Mouse (Mus musculus) spleen, adult 2 months (tissue): ENCODE data around the gene Clasp2. TPM values are rescaled to one million over a fixed set of nuclear protein-coding genes. Genes with fewer than 3 reads are reported as not detected.
"Not testable (repeated sequence)": the region's sequence is repeated elsewhere in the genome, so short reads cannot be mapped to it uniquely, and the experiment has no call there.

Source experiments
- DNase-seq, 2 experiments: peaks; one replicate each; pipeline versions ENCODE4 v3.0.0 to v3.0.0-alpha.2; 2012 to 2021; ENCODE audit warnings: low spot score in 2 of 2, low read depth in 1 of 2
- H3K27ac ChIP-seq: fragments of 200-500 bp; 2 replicates; pipeline ENCODE4 v1.5.1; 2012; ENCODE audit warnings: low read length, inconsistent platforms; ENCODE audit not compliant: insufficient read depth
- H3K27me3 ChIP-seq: fragments of 200-500 bp; 2 replicates; pipeline ENCODE4 v1.6.1; 2012; ENCODE audit warnings: mild to moderate bottlenecking, moderate library complexity, low read length, inconsistent platforms; ENCODE audit not compliant: control insufficient read depth, insufficient read depth
- H3K36me3 ChIP-seq: fragments of 200-500 bp; 2 replicates; pipeline ENCODE4 v1.6.1; 2012; ENCODE audit warnings: mild to moderate bottlenecking, low read length, inconsistent platforms; ENCODE audit not compliant: control insufficient read depth, insufficient read depth
- H3K4me1 ChIP-seq: fragments of 200-500 bp; 2 replicates; pipeline ENCODE4 v1.6.1; 2011; ENCODE audit warnings: inconsistent platforms; ENCODE audit not compliant: control insufficient read depth, insufficient read depth, insufficient read length
- H3K4me3 ChIP-seq: fragments of 200-500 bp; 2 replicates; pipeline ENCODE4 v1.5.1; 2011; ENCODE audit warnings: mild to moderate bottlenecking, inconsistent platforms; ENCODE audit not compliant: insufficient read depth, insufficient read length; ENCODE audit errors: extremely low read depth
- CTCF ChIP-seq: fragments of 200-500 bp; IDR thresholded peaks from 2 replicates; pipeline ENCODE4 v1.5.1; 2011; ENCODE audit warnings: mild to moderate bottlenecking, inconsistent platforms; ENCODE audit not compliant: insufficient read depth, insufficient read length, insufficient replicate concordance; ENCODE audit errors: extremely low read depth
- POLR2A ChIP-seq: fragments of 200-500 bp; IDR thresholded peaks from 2 replicates; pipeline ENCODE4 v1.6.1; 2011; ENCODE audit warnings: low read depth, low read length, inconsistent platforms
- WGBS: fragments of 180-500 bp; shearing (Covaris S2); methylation state at CpG from one replicate; pipeline ENCODE4 v1.1.7; 2018; 5-methylcytosine and 5-hydroxymethylcytosine counted together
- polyA plus RNA-seq: library from polyadenylated mRNA; depleted of rRNA; stranded (reverse); fragments of >200 nt; gene quantifications from 2 replicates; pipeline ENCODE4 v1.2.3, GENCODE M21; 2012

The Clasp2 gene
- polyA plus RNA-seq, 1 experiment = 8.1 TPM

DNA sequence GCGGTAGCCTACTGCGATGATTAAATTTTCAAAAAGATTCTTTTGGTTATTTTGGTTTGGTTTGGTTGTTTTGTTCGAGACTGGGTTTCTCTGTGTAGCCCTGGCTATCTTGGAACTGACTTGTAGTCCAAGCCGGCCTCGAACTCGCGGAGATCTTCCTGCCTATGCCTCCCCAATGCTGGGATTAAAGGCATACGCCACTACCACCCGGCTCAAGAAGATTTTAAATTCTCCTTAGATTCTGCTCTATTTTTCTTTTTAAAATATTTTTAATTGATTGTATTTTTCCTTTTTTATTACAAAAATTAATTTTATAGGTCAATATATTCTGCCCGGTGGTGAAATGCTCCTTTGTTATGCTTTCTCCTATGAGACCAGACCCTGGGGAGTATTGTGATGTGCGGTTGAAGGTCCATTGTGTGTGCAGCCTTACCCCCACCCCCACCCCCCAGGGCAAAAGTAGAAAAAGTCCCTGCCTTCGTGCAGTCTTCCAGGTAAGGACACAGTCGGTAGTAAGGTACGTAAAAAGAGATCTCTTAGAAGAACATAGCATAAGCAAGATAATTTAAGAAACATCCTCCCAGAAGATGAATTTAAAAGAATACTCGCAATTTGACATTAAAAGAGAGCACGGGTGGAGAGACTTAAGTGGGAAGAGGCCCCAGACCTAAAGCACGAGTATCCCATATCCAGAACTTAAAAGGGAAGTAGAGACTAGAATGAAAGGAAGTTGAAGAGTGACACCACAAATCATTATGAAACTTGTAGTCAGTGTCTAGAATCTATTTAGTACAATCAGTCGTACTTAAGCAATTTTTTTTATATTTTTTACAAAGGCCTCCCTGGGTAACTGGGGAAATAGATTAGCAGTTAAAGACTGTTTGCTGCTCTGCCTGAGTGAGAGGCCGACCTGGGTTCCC is 32.7 kb upstream of the Clasp2 start:
- H3K27ac ChIP-seq = peak overlapping the region; percentile 86
- peaks cover 23% of the 10 kb centered on the region; the same call in 1 of the 2 replicates for H3K4me1 ChIP-seq
- H3K36me3 ChIP-seq = no peaks in the 10 kb centered on the region; the same call in 1 of the 2 replicates
- DNase-seq = no peak
- H3K27me3 ChIP-seq = no peaks in the 10 kb centered on the region
- TF ChIP-seq POLR2A (no peak), CTCF (no peak)
- peak overlapping the region; percentile 84; the same call in 1 of the 2 replicates for H3K4me3 ChIP-seq
- WGBS = 46% methylated on average over 19 of the region's 19 CpGs

DNA sequence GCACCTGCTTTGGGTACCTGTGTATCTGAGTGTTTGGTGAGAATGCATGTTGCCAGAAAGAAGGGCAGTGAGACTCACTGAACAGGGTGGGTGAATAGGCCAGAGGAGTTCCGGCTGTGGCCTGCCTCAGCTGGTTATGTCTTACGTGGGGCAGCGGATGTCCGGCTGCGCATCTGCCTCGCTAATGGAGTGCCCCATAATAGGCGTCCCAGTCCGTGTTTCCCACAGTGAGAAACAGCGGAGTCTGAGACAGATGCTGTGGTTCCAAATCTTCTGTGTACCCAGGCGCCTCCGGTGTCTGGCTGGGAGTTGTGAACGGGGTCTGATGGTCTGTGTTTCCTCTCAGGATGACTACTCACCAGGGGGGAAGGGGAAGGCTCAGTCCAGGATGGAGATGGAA is 30.4 kb upstream of the Clasp2 start:
- WGBS = 91% methylated on average over 12 of the region's 12 CpGs
- DNase-seq = no peak

DNA sequence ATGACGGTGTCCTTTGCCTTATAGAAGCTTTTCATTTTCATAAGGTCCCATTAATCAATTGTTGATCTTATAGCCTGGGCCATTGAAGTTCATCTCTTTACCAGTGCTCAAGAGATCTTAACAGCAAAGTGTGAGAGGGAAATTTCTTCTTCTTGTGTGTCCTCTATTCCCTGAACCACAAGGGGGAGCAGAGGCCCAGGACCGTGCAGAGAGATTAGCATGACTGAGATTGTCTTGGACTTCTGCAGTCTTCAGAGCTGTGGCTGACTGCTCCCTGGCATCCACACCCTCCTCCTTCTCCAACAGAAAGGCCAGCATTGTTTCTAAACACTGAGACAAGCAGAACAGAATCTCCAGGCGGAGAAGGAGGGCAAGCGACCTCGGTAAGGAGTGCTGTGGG is 22.2 kb upstream of the Clasp2 start:
- whole genome bisulfite sequencing = 60% methylated on average over 5 of the region's 5 CpGs
- no peak overlapping the region for H3K27ac ChIP-seq
- H3K4me3 ChIP-seq = no peak overlapping the region
- no peaks in the 10 kb centered on the region for H3K36me3 ChIP-seq
- no peaks in the 10 kb centered on the region for H3K27me3 ChIP-seq
- no peaks in the 10 kb centered on the region for H3K4me1 ChIP-seq
- no peak for TF ChIP-seq POLR2A
- peak; percentile 26; the same call in 1 of the 2 replicates for TF ChIP-seq CTCF
- DNase-seq = no peak

More for the DNA sequence above, 30.4 kb upstream of the Clasp2 start:
- Histone ChIP-seq H3K4me1 (peaks cover 9% of the 10 kb centered on the region; the same call in 1 of the 2 replicates), H3K27ac (no peak overlapping the region), H3K36me3 (no peaks in the 10 kb centered on the region), H3K4me3 (no peak overlapping the region), H3K27me3 (no peaks in the 10 kb centered on the region)
- TF ChIP-seq CTCF = no peak
- TF ChIP-seq POLR2A = no peak

DNA sequence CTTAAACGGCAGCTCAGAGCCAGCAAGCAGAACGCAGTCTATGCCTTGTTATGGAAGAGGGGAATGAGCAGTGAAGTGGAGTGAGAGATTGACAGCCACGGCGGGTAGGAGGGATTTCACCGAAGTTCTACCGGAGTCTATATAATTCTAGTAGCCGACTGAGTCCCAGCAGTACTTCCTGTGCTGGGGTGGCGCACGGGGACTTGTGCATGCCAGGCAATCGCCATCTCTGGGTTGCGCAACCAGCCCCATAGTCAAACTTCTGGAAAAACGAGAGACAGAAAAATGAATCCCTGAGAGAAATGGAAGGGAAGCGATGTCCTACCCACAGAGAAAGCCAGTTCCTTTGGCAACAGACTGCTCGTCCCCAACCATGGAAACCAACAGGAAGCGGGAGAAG is 16.6 kb upstream of the Clasp2 start:
- no peaks in the 10 kb centered on the region for H3K4me1 ChIP-seq
- no peak overlapping the region for H3K27ac ChIP-seq
- H3K36me3 ChIP-seq = no peaks in the 10 kb centered on the region
- no peak overlapping the region for H3K4me3 ChIP-seq
- 75% methylated on average over 15 of the region's 15 CpGs for WGBS
- DNase-seq = no peak
- TF ChIP-seq CTCF (no peak), POLR2A (no peak)
- H3K27me3 ChIP-seq = no peaks in the 10 kb centered on the region

DNA sequence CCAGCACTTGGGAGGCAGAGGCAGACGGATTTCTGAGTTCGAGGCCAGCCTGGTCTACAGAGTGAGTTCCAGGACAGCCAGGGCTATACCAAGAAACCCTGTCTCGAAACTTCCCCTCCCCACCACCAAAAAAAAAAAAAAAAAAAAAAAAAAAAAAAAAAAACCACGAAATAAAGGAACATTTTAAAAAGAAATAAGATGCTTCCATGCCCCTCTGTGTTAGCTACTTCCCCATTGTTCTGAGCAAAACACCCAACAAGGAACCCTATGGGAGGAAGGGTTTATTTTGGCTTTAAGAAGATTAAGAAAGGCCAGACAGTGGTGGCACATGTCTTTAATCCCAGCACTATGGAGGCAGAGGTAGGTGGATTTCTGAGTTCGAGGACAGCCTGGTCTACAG is 15.7 kb upstream of the Clasp2 start:
- WGBS = 64% methylated on average over 5 of the region's 5 CpGs
- not testable (repeated sequence) for H3K4me1 ChIP-seq

DNA sequence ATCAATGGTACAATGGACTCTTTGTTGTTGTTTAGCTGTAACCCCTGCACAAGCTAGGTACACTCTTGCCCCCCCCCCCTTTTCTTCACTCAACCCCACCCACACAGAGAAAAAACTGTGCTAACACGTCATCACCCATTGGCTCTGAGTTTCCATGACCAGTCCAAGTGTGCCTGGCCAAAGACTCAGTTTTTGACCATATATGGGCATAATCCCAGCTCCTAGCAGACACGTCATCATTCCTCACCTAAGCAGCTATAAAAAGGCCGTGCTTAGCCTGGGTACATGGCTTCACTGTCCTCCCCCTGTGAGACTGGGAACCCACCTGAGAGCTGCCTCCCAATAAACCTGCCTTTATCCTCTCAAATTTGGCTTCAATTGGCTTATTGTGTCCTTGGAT is 15.1 kb upstream of the Clasp2 start:
- TF ChIP-seq POLR2A (no peak), CTCF (no peak)
- 86% methylated on average over 3 of the region's 3 CpGs for WGBS

More for the DNA sequence above, 15.7 kb upstream of the Clasp2 start:
- DNase-seq, H3K27ac ChIP-seq, H3K27me3 ChIP-seq, H3K4me3 ChIP-seq, H3K36me3 ChIP-seq: not testable (repeated sequence)

DNA sequence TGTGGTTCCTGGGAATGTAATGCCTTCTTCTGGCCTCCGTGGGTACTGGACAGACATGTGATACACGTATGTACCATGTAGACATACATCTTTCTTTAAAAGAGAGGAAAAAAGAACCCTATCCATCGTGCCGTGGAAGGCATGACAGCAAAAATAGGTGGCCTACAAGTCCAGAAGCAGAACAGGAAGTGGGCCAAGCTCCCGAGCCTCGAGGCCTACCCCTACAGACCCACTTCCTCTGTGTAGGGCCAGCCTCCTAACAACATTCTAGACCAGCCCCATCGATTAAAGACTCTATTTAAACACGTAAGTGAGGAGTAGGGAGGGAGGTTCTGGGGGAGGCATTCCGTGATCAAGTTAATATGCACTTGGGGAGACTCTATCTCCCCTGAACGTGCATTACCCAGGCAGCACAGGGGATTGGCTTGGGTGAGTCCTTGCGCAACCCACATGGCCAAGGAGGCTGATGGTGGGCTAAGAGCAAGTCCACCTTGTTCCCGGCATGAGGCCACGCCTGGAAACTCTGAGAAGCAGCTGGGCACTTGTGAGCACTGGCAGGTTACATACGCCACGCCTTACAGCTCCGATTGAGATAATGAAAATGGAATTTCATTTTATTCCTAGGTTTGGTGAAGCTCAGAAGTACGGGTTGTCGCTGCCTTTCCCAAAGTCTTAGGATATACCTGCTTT is 14.1 kb upstream of the Clasp2 start:
- no peak overlapping the region for H3K4me3 ChIP-seq
- 63% methylated on average over 18 of the region's 18 CpGs for WGBS
- no peak for DNase-seq
- no peaks in the 10 kb centered on the region for H3K4me1 ChIP-seq
- H3K27me3 ChIP-seq = no peaks in the 10 kb centered on the region
- H3K36me3 ChIP-seq = no peaks in the 10 kb centered on the region
- no peak overlapping the region for H3K27ac ChIP-seq
- TF ChIP-seq POLR2A (no peak), CTCF (no peak)

More for the DNA sequence above, 15.1 kb upstream of the Clasp2 start:
- no peak for DNase-seq
- H3K4me3 ChIP-seq = no peak overlapping the region
- no peaks in the 10 kb centered on the region for H3K36me3 ChIP-seq
- H3K27me3 ChIP-seq = no peaks in the 10 kb centered on the region
- H3K27ac ChIP-seq = no peak overlapping the region
- no peaks in the 10 kb centered on the region for H3K4me1 ChIP-seq
